ENCODE assay signal across 7 mouse cellular contexts in the genomic region with DNA sequence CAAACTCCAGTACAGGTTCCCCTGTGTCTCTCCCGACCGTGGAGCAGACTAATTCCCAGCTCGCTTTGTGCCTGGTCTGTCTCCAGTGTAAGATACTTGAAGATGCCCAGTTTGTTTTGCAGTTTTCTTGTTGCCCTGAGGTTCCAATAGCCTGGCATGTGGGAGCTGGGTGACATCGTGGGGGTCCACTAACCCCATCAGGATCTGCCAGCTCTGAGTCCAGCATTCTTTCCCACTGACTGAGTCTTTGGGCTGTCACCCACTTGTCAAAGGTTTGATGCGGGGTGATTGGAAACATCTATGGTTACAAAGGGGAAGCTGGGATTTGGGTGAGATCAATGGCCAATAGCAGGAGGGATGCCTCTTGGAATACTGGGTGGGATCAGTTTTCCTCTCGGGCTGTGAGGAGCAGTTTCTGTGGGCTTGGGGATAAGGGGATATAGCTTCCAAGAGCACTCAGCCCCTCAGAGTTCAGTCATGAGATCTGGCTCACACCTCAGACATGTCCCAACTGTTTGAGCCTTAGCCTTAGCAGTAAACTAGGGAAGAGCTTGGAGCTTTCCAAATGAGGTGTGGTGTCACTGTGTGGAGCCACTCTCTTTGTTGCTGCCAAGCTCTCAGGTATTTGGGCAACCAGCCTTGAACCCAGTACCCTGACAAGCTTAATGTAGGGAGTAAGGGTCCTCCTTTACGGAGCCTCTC. TPM values are rescaled to one million over a fixed set of nuclear protein-coding genes. Genes with fewer than 3 reads are reported as not detected.
DNase-seq lines count a peak whose midpoint lies in the region; ATAC-seq and TF ChIP-seq lines count a peak whose summit lies in the region.

No protein-coding gene starts in this region.

- 49% methylated on average over 7 of the region's 7 CpGs for WGBS in lung, embryonic 16.5 days
- WGBS in forebrain, postnatal 0 days: 42% methylated on average over 7 of the region's 7 CpGs
- 55% methylated on average over 7 of the region's 7 CpGs for WGBS in intestine, postnatal 0 days
- WGBS in stomach, embryonic 14.5 days: 45% methylated on average over 7 of the region's 7 CpGs

- no peak for TF ChIP-seq CTCF in forebrain, postnatal 0 days (IDR thresholded peaks at IDR 0.05; ENCODE audit: low read depth)
- TF ChIP-seq CTCF in intestine, postnatal 0 days (IDR thresholded peaks at IDR 0.05; ENCODE audit: low read depth): no peak

- H3K4me2 ChIP-seq in lung, embryonic 16.5 days (ENCODE audit: low read depth, low read length): peak overlapping the region; percentile 52
- peak overlapping the region; percentile 49 for H3K4me2 ChIP-seq in forebrain, postnatal 0 days (ENCODE audit: low read depth)
- H3K4me2 ChIP-seq in intestine, postnatal 0 days (replicated peaks; ENCODE audit: low read depth): peak overlapping the region; percentile 47
- peak overlapping the region; percentile 43 for H3K4me2 ChIP-seq in stomach, embryonic 14.5 days (replicated peaks; ENCODE audit: low read depth, low read length)

- H3K4me1 ChIP-seq in lung, embryonic 16.5 days (replicated peaks; ENCODE audit: control insufficient read depth, insufficient read depth, low read length): peaks cover 39% of the 10 kb centered on the region
- H3K4me1 ChIP-seq in forebrain, postnatal 0 days (ENCODE audit: insufficient read depth): peaks cover 32% of the 10 kb centered on the region
- peaks cover 17% of the 10 kb centered on the region for H3K4me1 ChIP-seq in intestine, postnatal 0 days (replicated peaks; ENCODE audit: control insufficient read depth, insufficient read depth, low read length)
- peaks cover 36% of the 10 kb centered on the region for H3K4me1 ChIP-seq in stomach, embryonic 14.5 days (ENCODE audit: control insufficient read depth, insufficient read depth, low read length)

- ATAC-seq in lung, embryonic 16.5 days (ENCODE audit: low read depth): peak; percentile 47
- no peak for ATAC-seq in forebrain, postnatal 0 days
- ATAC-seq in intestine, postnatal 0 days: no peak
- no peak for ATAC-seq in stomach, embryonic 14.5 days (ENCODE audit: insufficient number of reproducible peaks, insufficient read depth, low FRiP score, low read depth)

- no peak for DNase-seq in lung, postnatal 25 days (ENCODE audit: low spot score)
- no peak for DNase-seq in forebrain, postnatal 0 days
- DNase-seq in layer of hippocampus, adult 8-10 months (ENCODE audit: low spot score in 2 of 2): no peak
- no peak for DNase-seq in gastrocnemius, adult 18-20 months (ENCODE audit: low spot score)

- H3K9ac ChIP-seq in lung, embryonic 16.5 days (ENCODE audit: low read length): peak overlapping the region; percentile 55
- no peak overlapping the region for H3K9ac ChIP-seq in forebrain, postnatal 0 days
- H3K9ac ChIP-seq in intestine, postnatal 0 days (ENCODE audit: low read depth, low read length): no peak overlapping the region
- no peak overlapping the region; the same call in 1 of the 2 replicates for H3K9ac ChIP-seq in stomach, embryonic 14.5 days (replicated peaks; ENCODE audit: low read depth, low read length)

- no peaks in the 10 kb centered on the region for H3K27me3 ChIP-seq in lung, embryonic 16.5 days (ENCODE audit: control insufficient read depth, insufficient read depth, low read depth, low read length)
- no peaks in the 10 kb centered on the region for H3K27me3 ChIP-seq in forebrain, postnatal 0 days (ENCODE audit: insufficient read depth, low read length)
- H3K27me3 ChIP-seq in intestine, postnatal 0 days (replicated peaks; ENCODE audit: control insufficient read depth, insufficient read depth, low read length): no peaks in the 10 kb centered on the region
- H3K27me3 ChIP-seq in stomach, embryonic 14.5 days (ENCODE audit: control insufficient read depth, insufficient read depth, low read length): no peaks in the 10 kb centered on the region

- peaks cover 14% of the 10 kb centered on the region for H3K36me3 ChIP-seq in lung, embryonic 16.5 days (ENCODE audit: control insufficient read depth, insufficient read depth, low read length)
- H3K36me3 ChIP-seq in forebrain, postnatal 0 days (ENCODE audit: insufficient read depth): peaks cover 28% of the 10 kb centered on the region
- H3K36me3 ChIP-seq in intestine, postnatal 0 days (ENCODE audit: control insufficient read depth, insufficient read depth): peaks cover 25% of the 10 kb centered on the region
- H3K36me3 ChIP-seq in stomach, embryonic 14.5 days (ENCODE audit: control insufficient read depth, insufficient read depth, low read length): peaks cover 31% of the 10 kb centered on the region

- peak overlapping the region; percentile 92 for H3K27ac ChIP-seq in lung, embryonic 16.5 days (ENCODE audit: low read length)
- H3K27ac ChIP-seq in forebrain, postnatal 0 days (ENCODE audit: low read depth, low read length): peak overlapping the region; percentile 79; the same call in 1 of the 2 replicates
- H3K27ac ChIP-seq in intestine, postnatal 0 days (ENCODE audit: low read depth, low read length): peak overlapping the region; percentile 35; the same call in 1 of the 2 replicates
- H3K27ac ChIP-seq in stomach, embryonic 14.5 days (ENCODE audit: low read length): peak overlapping the region; percentile 91

- no peaks in the 10 kb centered on the region for H3K9me3 ChIP-seq in lung, embryonic 16.5 days (ENCODE audit: control insufficient read depth, low read length)
- H3K9me3 ChIP-seq in forebrain, postnatal 0 days (ENCODE audit: low read length): no peaks in the 10 kb centered on the region
- H3K9me3 ChIP-seq in intestine, postnatal 0 days (ENCODE audit: control insufficient read depth): no peaks in the 10 kb centered on the region
- H3K9me3 ChIP-seq in stomach, embryonic 14.5 days (ENCODE audit: control insufficient read depth, low read depth, low read length): no peaks in the 10 kb centered on the region

- peak overlapping the region; percentile 25; the same call in 1 of the 2 replicates for H3K4me3 ChIP-seq in lung, embryonic 16.5 days (ENCODE audit: low read length)
- peak overlapping the region; percentile 12; the same call in 1 of the 2 replicates for H3K4me3 ChIP-seq in forebrain, postnatal 0 days (ENCODE audit: low read depth, low read length)
- H3K4me3 ChIP-seq in intestine, postnatal 0 days (ENCODE audit: low read depth, low read length): no peak overlapping the region
- peak overlapping the region; percentile 10; the same call in 1 of the 2 replicates for H3K4me3 ChIP-seq in stomach, embryonic 14.5 days (ENCODE audit: low read depth, low read length)

RNA-seq across cellular contexts. Expression of a gene that starts 27.4 kb away (rescaled TPM):
- 64.2 and 77.3 TPM in 2 replicates for polyA plus RNA-seq in lung, embryonic 16.5 days (2015; fragmentation: Nextera tagmentation; extraction: Ambion mirVana)
- total RNA-seq in forebrain, postnatal 0 days (2014; rRNA removed): 54.8 and 72.8 TPM in 2 replicates
- polyA plus RNA-seq in forebrain, postnatal 0 days (2015; fragmentation: Nextera tagmentation; extraction: Ambion mirVana): 51.1 and 91.4 TPM in 2 replicates
- 33.9 and 42.2 TPM in 2 replicates for polyA plus RNA-seq in intestine, postnatal 0 days (2015; fragmentation: Nextera tagmentation; extraction: Ambion mirVana)
- 77.9 and 83.1 TPM in 2 replicates for polyA plus RNA-seq in stomach, embryonic 14.5 days (2014; fragmentation: Nextera tagmentation; extraction: Ambion mirVana)
- total RNA-seq in layer of hippocampus, adult 8-10 months (2022): 10 to 100 TPM; 74.0 to 91.8 (median 80.6) TPM
- total RNA-seq in gastrocnemius, adult 18-20 months (2021): 10 to 100 TPM; 54.6 to 62.0 TPM

Comparison
In these comparisons a context has a peak if more than half of its experiments do, and no peak if none do; other contexts are left out.
1. H3K27ac ChIP-seq: peak in every context shown above with its lines; median percentile 92 in lung, embryonic 16.5 days; 91 in stomach, embryonic 14.5 days; 79 in forebrain, postnatal 0 days; 35 in intestine, postnatal 0 days.